Mouse (Mus musculus): ENCODE data around the gene Gm10801. TPM values are rescaled to one million over a fixed set of nuclear protein-coding genes. Genes with fewer than 3 reads are reported as not detected.
"Not testable (repeated sequence)": the region's sequence is repeated elsewhere in the genome, so short reads cannot be mapped to it uniquely, and the experiment has no call there.

Gm10801 gene
- polyA plus RNA-seq (2014; fragmentation: Nextera tagmentation; extraction: Ambion mirVana) = not detected in 2 replicates

GRCm38 (mm10) chr2:98661937-98662336, at the start of gene Gm10801:
Gene Gm10801, plus strand, starts transcription at chr2:98662237.
- H3K4me2 ChIP-seq; H3K4me1 ChIP-seq (ENCODE audit: insufficient read depth); ATAC-seq (ENCODE audit: insufficient read depth); DNase-seq; H3K36me3 ChIP-seq (ENCODE audit: insufficient read depth); H3K4me3 ChIP-seq (ENCODE audit: low read depth, low read length); H3K9ac ChIP-seq; H3K9me3 ChIP-seq (ENCODE audit: low read depth, low read length); H3K27me3 ChIP-seq (ENCODE audit: insufficient read depth, low read length); H3K27ac ChIP-seq (ENCODE audit: low read depth): not testable (repeated sequence)
- 73% methylated on average over 4 of the region's 5 CpGs for WGBS

- not testable (repeated sequence) for DNase-seq; H3K9ac ChIP-seq; H3K4me2 ChIP-seq; H3K4me1 ChIP-seq (ENCODE audit: insufficient read depth); H3K36me3 ChIP-seq (ENCODE audit: insufficient read depth); ATAC-seq (ENCODE audit: insufficient read depth); H3K27me3 ChIP-seq (ENCODE audit: insufficient read depth, low read length); H3K27ac ChIP-seq (ENCODE audit: low read depth); H3K9me3 ChIP-seq (ENCODE audit: low read depth, low read length); H3K4me3 ChIP-seq (ENCODE audit: low read depth, low read length)
- WGBS = 84% methylated on average over 4 of the region's 4 CpGs
Observed at GRCm38 (mm10) chr2:98667201-98667600, 5.2 kb downstream of the Gm10801 start, which contains the start of gene Gm10800. Gene Gm10800, minus strand, starts transcription at chr2:98667301.

GRCm38 (mm10) chr2:98697533-98697932, 35.5 kb downstream of the Gm10801 start:
- 78% methylated on average over 1 of the region's 1 CpGs for WGBS
- TF ChIP-seq CTCF (IDR thresholded peaks at IDR 0.05; ENCODE audit: low read depth) = no peak
- DNase-seq = no peak
- no peak for ATAC-seq (ENCODE audit: insufficient read depth)
- Histone ChIP-seq H3K36me3 (ENCODE audit: insufficient read depth) (no peaks in the 10 kb centered on the region), H3K4me1 (ENCODE audit: insufficient read depth) (no peaks in the 10 kb centered on the region), H3K9ac (no peak overlapping the region), H3K27ac (ENCODE audit: low read depth) (no peak overlapping the region), H3K27me3 (ENCODE audit: insufficient read depth, low read length) (no peaks in the 10 kb centered on the region), H3K9me3 (ENCODE audit: low read depth, low read length) (no peaks in the 10 kb centered on the region), H3K4me3 (ENCODE audit: low read depth, low read length) (no peak overlapping the region), H3K4me2 (no peak overlapping the region)

Other genes starting within 250 kb of the Gm10801 start
- gene Gm10800, start 5.1 kb downstream of the Gm10801 start, polyA plus RNA-seq (2014; fragmentation: Nextera tagmentation; extraction: Ambion mirVana) = 0.50 TPM in 1 of 2 replicates, not detected in the other